8 mouse cellular contexts compared by ENCODE assay signal in genomic region chr8:54163505-54163904, GRCm38 (mm10).
DNase-seq lines count a peak whose midpoint lies in the region; ATAC-seq and TF ChIP-seq lines count a peak whose summit lies in the region.

No protein-coding gene starts in this region.

- no peaks in the 10 kb centered on the region for H3K79me2 ChIP-seq in myocyte (ENCODE audit: control insufficient read depth, insufficient read depth)

- peak; percentile 6 for DNase-seq in heart, adult 8-10 months (ENCODE audit: low spot score)
- no peak for DNase-seq in heart, postnatal 4 days
- peak; percentile 86 for DNase-seq in embryo, embryonic 11 days
- peak; percentile 58 for DNase-seq in hindbrain, embryonic 10.5 days (ENCODE audit: low spot score)
- DNase-seq in cerebellum, postnatal 10 days = no peak
- DNase-seq in adrenal gland, adult (ENCODE audit: inconsistent age in 2 of 2, low spot score in 1 of 2) = no peak

- H3K4me1 ChIP-seq in hindbrain, embryonic 10.5 days (replicated peaks) = peaks cover 8% of the 10 kb centered on the region
- H3K4me1 ChIP-seq in intestine, embryonic 16.5 days (ENCODE audit: control insufficient read depth, insufficient read depth, low read length) = no peaks in the 10 kb centered on the region; the same call in 1 of the 2 replicates

- no peaks in the 10 kb centered on the region for H3K27me3 ChIP-seq in hindbrain, embryonic 10.5 days (ENCODE audit: insufficient read depth, poor library complexity, severe bottlenecking)
- H3K27me3 ChIP-seq in myocyte (ENCODE audit: control insufficient read depth, insufficient read depth, insufficient read length) = no peaks in the 10 kb centered on the region
- no peaks in the 10 kb centered on the region for H3K27me3 ChIP-seq in intestine, embryonic 16.5 days (replicated peaks; ENCODE audit: control insufficient read depth, insufficient read depth, low read length)

- peak overlapping the region; percentile 20 for H3K4me2 ChIP-seq in myocyte (ENCODE audit: low read depth)
- H3K4me2 ChIP-seq in intestine, embryonic 16.5 days (ENCODE audit: low read depth, low read length) = no peak overlapping the region

- H3K4me3 ChIP-seq in hindbrain, embryonic 10.5 days = no peak overlapping the region
- no peak overlapping the region for H3K4me3 ChIP-seq in myocyte
- H3K4me3 ChIP-seq in intestine, embryonic 16.5 days (ENCODE audit: low read length) = no peak overlapping the region

- no peak overlapping the region for H3ac ChIP-seq in myocyte (ENCODE audit: control insufficient read depth, insufficient read length)

- no peak for TF ChIP-seq POLR2A in myocyte (IDR thresholded peaks at IDR 0.05; ENCODE audit: insufficient read length, low read depth)

- 24% methylated on average over 5 of the region's 5 CpGs for WGBS in hindbrain, embryonic 10.5 days
- 22% methylated on average over 5 of the region's 5 CpGs for WGBS in intestine, embryonic 16.5 days

- H3K9me3 ChIP-seq in hindbrain, embryonic 10.5 days = no peaks in the 10 kb centered on the region
- no peaks in the 10 kb centered on the region for H3K9me3 ChIP-seq in intestine, embryonic 16.5 days (ENCODE audit: control insufficient read depth, low read length)

- no peak overlapping the region for H3K9ac ChIP-seq in intestine, embryonic 16.5 days (ENCODE audit: low read depth, low read length)

- no peaks in the 10 kb centered on the region for H3K36me3 ChIP-seq in hindbrain, embryonic 10.5 days
- peaks cover 6% of the 10 kb centered on the region for H3K36me3 ChIP-seq in myocyte (ENCODE audit: control insufficient read depth, insufficient read depth)
- no peaks in the 10 kb centered on the region; the same call in 1 of the 2 replicates for H3K36me3 ChIP-seq in intestine, embryonic 16.5 days (ENCODE audit: control insufficient read depth, insufficient read depth, low read length)

- no peak for ATAC-seq in intestine, embryonic 16.5 days

- H3K27ac ChIP-seq in hindbrain, embryonic 10.5 days = no peak overlapping the region; the same call in 1 of the 2 replicates
- H3K27ac ChIP-seq in intestine, embryonic 16.5 days (ENCODE audit: low read length) = no peak overlapping the region

TF ChIP-seq in myocyte, 11 proteins besides CTCF, POLR2A, EP300 and RAD21:
- TF ChIP-seq TCF3 (IDR thresholded peaks at IDR 0.05; ENCODE audit: insufficient read length, low read depth) (no peak), CEBPB (IDR thresholded peaks at IDR 0.05; ENCODE audit: insufficient read depth, poor library complexity, severe bottlenecking) (0 out of 2 replicates have a peak, but pooled peaks have one; percentile 43)

Comparison
In these comparisons a context has a peak if more than half of its experiments do, and no peak if none do; other contexts are left out.
1. DNase-seq: peak in heart, adult 8-10 months (single experiment), embryo, embryonic 11 days (single experiment) and hindbrain, embryonic 10.5 days (single experiment); none in heart, postnatal 4 days (single experiment), cerebellum, postnatal 10 days (0 of 2) and adrenal gland, adult (0 of 2).